Mouse (Mus musculus) liver, embryonic 12.5 days (tissue): Measurements from ENCODE around the gene Reps2. TPM values are rescaled to one million over a fixed set of nuclear protein-coding genes. Genes with fewer than 3 reads are reported as not detected.

ENCODE experiments used
- ATAC-seq: fragments of 200-750 bp; cut with Nextera tagmentation; 2 replicates; pipeline ENCODE4 v1.8.0; 2017; ENCODE audit warnings: moderate number of reproducible peaks, mild to moderate bottlenecking, moderate library complexity
- H3K27ac ChIP-seq: fragments of 300-500 bp; sonication (generic); 2 replicates; pipeline ENCODE4 v1.5.1; 2016; ENCODE audit warnings: mild to moderate bottlenecking
- H3K27me3 ChIP-seq: fragments of 300-500 bp; sonication (generic); replicated peaks from 2 replicates; pipeline ENCODE4 v1.6.1; 2016; ENCODE audit warnings: mild to moderate bottlenecking, moderate library complexity
- H3K36me3 ChIP-seq: fragments of 300-500 bp; sonication (generic); 2 replicates; pipeline ENCODE4 v1.6.1; 2016; ENCODE audit warnings: mild to moderate bottlenecking, moderate library complexity
- H3K4me1 ChIP-seq: fragments of 300-500 bp; sonication (generic); 2 replicates; pipeline ENCODE4 v1.6.1; 2016
- H3K4me2 ChIP-seq: fragments of 300-500 bp; sonication (generic); 2 replicates; pipeline ENCODE4 v1.6.1; 2016; ENCODE audit warnings: mild to moderate bottlenecking, moderate library complexity
- H3K4me3 ChIP-seq: fragments of 300-500 bp; sonication (generic); 2 replicates; pipeline ENCODE4 v1.5.1; 2016; ENCODE audit warnings: mild to moderate bottlenecking, moderate library complexity
- H3K9ac ChIP-seq: fragments of 300-500 bp; sonication (generic); 2 replicates; pipeline ENCODE4 v1.6.1; 2016; ENCODE audit warnings: mild to moderate bottlenecking, moderate library complexity
- H3K9me3 ChIP-seq: fragments of 300-500 bp; sonication (generic); replicated peaks from 2 replicates; pipeline ENCODE4 v1.6.1; 2016; ENCODE audit warnings: mild to moderate bottlenecking, moderate library complexity
- WGBS: fragments of 180-500 bp; shearing (Covaris S2); methylation state at CpG from one replicate; pipeline ENCODE4 v1.1.7; 2016; ENCODE audit not compliant: insufficient replicate concordance; 5-methylcytosine and 5-hydroxymethylcytosine counted together
- polyA plus RNA-seq: library from polyadenylated mRNA; unstranded; fragments of >200 nt; fragmentation: Nextera tagmentation; extraction: Ambion mirVana; gene quantifications from 2 replicates; pipeline ENCODE4 v1.2.1, GENCODE M21; 2016

The Reps2 gene
- polyA plus RNA-seq, 1 experiment from 2014 or later = 1.4 TPM

DNA sequence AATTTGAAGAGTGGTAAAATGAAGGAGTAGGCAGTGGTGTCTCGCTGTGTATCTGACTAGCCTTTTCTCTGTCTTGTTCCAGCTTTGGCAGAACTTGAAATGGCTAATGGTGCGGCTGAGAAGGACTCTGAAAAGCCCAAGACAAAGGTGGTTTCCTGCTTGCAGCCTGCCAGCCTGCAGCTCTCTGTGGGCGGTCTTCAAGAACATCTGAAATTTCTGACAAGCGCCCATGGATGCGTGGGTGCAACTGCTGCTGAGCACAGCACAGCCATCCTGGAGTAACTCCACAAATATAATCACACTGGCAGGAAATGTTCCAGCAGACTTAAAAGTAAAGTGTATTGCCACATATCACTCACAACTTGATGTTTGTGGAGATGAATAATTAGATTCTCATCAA is 181.3 kb downstream of the Reps2 start:
- no peaks in the 10 kb centered on the region for H3K9me3 ChIP-seq
- H3K36me3 ChIP-seq = no peaks in the 10 kb centered on the region
- H3K4me2 ChIP-seq = no peak overlapping the region
- ATAC-seq = no peak
- H3K27ac ChIP-seq = no peak overlapping the region
- H3K4me1 ChIP-seq = no peaks in the 10 kb centered on the region
- H3K27me3 ChIP-seq = no peaks in the 10 kb centered on the region
- H3K4me3 ChIP-seq = no peak overlapping the region
- H3K9ac ChIP-seq = no peak overlapping the region
- 64% methylated on average over 5 of the region's 5 CpGs for WGBS

DNA sequence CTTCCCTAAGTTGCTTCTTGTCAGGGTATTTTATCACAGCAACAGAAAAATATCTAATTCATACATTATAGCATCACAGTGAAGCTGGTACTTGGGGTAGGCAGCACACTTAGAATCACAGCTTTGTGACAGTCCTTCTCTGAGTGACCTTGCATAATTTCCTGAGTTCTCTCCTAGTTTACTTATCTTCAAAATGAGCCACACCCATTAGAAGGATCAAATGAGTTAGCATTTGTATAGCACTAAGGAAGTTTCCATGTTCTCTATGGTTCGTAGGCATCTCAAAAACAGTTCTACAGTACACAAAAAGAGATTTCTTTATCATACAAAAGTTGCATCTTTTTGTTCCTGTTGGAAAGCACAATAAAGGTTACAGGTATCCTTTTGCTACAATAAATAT is 187.0 kb downstream of the Reps2 start:
- ATAC-seq = peak; percentile 88
- no peaks in the 10 kb centered on the region for H3K36me3 ChIP-seq
- no peak overlapping the region for H3K4me2 ChIP-seq
- H3K27me3 ChIP-seq = no peaks in the 10 kb centered on the region; the same call in 1 of the 2 replicates
- H3K9me3 ChIP-seq = no peaks in the 10 kb centered on the region
- no peak overlapping the region for H3K4me3 ChIP-seq
- 69% methylated on average over 1 of the region's 1 CpGs for WGBS
- no peak overlapping the region for H3K27ac ChIP-seq
- no peak overlapping the region for H3K9ac ChIP-seq
- H3K4me1 ChIP-seq = peaks cover 14% of the 10 kb centered on the region

DNA sequence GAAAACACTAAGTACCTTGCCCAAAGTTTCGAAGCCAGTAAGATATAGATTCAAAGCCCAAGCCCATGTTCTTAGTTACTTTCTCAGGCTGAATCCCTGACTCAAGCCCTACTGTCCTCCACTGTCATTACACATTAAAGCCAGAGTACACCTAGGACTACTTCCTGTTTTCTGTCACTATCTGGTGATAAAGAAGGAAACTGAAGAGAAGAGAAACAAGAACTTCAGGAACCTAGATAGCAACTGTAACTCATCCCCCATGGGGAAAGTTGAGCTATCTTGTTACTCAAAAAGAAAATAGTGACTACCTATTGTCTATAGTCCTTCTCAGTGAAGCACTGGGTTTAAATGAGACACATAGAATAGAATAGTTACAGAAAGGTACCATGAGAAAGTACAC is 188.1 kb downstream of the Reps2 start:
- 56% methylated on average over 1 of the region's 1 CpGs for WGBS
- H3K27me3 ChIP-seq = no peaks in the 10 kb centered on the region; the same call in 1 of the 2 replicates
- no peaks in the 10 kb centered on the region for H3K9me3 ChIP-seq
- H3K4me1 ChIP-seq = peaks cover 14% of the 10 kb centered on the region
- no peaks in the 10 kb centered on the region for H3K36me3 ChIP-seq
- no peak overlapping the region for H3K4me3 ChIP-seq
- H3K9ac ChIP-seq = no peak overlapping the region
- H3K27ac ChIP-seq = no peak overlapping the region
- H3K4me2 ChIP-seq = no peak overlapping the region
- ATAC-seq = no peak

DNA sequence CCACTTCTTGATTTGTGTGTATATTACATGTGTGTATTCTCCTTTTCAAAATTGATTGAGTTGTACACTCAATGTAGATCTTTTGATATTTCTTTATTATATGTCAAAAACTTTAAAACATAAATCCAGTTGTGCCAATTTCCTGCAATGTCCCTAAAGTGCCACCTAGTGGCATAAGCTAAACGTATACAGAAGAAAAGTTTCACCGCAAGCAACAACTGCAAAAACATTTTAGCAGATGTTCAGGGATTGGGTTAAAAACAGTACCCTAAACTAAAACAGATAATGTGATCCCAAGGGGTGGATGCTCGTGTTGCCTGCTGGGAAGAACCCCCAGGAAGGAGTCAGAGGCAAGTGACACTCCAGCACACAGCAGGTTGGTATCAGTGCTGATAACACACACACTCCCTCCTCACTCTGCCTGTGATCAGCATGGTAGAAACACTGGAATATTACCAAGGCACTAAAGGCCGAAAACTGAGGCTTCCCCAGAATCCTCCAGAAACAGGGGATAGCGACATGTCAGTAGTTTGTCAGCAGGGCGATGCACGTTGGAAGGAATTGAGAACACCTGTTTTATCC is 189.5 kb downstream of the Reps2 start:
- H3K4me2 ChIP-seq = no peak overlapping the region
- no peak overlapping the region for H3K27ac ChIP-seq
- H3K27me3 ChIP-seq = no peaks in the 10 kb centered on the region; the same call in 1 of the 2 replicates
- H3K9me3 ChIP-seq = no peaks in the 10 kb centered on the region
- peaks cover 14% of the 10 kb centered on the region for H3K4me1 ChIP-seq
- no peak overlapping the region for H3K9ac ChIP-seq
- H3K36me3 ChIP-seq = no peaks in the 10 kb centered on the region
- ATAC-seq = peak; percentile 79
- 57% methylated on average over 7 of the region's 7 CpGs for WGBS
- no peak overlapping the region for H3K4me3 ChIP-seq

DNA sequence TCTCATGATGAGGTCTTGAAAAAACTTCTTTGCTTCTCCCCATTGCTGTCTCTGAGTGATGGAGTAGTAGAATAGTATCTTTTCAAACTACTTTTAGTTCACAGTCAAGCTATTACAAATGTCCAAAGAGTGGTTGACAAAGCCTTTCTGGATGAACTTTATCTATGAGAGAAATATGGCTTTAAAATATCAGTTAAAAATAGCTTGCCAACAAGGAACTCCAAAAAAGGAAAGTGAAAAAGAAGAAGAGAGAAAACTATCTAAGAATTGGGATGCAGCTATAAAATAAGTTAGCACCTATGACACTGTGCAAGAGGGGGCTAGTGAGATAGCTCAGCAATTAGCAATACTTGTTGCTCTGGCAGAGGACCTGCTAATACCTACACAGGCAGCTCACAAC is 190.8 kb downstream of the Reps2 start:
- Histone ChIP-seq H3K4me1 (peaks cover 14% of the 10 kb centered on the region), H3K9ac (no peak overlapping the region), H3K27ac (no peak overlapping the region), H3K36me3 (no peaks in the 10 kb centered on the region), H3K27me3 (peaks cover 2% of the 10 kb centered on the region), H3K4me3 (no peak overlapping the region), H3K9me3 (no peaks in the 10 kb centered on the region), H3K4me2 (no peak overlapping the region)
- ATAC-seq = no peak

DNA sequence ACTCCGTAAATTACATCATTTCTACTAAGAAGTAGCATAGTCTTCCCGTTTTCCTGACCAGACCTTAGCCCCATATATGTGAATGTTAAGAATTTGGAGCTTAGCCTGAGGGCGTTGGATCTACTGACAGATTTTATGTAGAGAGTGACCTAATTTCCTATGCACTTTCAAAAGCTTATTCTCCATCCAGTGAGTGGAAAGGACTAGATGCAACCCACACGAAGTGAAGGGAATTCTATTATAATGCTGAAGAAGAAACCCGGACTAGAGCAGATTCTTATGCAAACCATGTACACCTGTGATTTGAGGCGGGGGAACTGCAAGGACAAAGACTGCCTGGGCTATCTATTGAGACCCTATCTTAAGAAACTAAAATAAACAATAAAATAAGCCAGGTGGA is 195.5 kb downstream of the Reps2 start:
- Histone ChIP-seq H3K9me3 (no peaks in the 10 kb centered on the region), H3K27ac (no peak overlapping the region), H3K4me2 (no peak overlapping the region), H3K4me3 (no peak overlapping the region), H3K27me3 (peaks cover 15% of the 10 kb centered on the region), H3K9ac (no peak overlapping the region), H3K4me1 (peaks cover 21% of the 10 kb centered on the region), H3K36me3 (no peaks in the 10 kb centered on the region)
- no peak for ATAC-seq
- WGBS = 67% methylated on average over 6 of the region's 6 CpGs

DNA sequence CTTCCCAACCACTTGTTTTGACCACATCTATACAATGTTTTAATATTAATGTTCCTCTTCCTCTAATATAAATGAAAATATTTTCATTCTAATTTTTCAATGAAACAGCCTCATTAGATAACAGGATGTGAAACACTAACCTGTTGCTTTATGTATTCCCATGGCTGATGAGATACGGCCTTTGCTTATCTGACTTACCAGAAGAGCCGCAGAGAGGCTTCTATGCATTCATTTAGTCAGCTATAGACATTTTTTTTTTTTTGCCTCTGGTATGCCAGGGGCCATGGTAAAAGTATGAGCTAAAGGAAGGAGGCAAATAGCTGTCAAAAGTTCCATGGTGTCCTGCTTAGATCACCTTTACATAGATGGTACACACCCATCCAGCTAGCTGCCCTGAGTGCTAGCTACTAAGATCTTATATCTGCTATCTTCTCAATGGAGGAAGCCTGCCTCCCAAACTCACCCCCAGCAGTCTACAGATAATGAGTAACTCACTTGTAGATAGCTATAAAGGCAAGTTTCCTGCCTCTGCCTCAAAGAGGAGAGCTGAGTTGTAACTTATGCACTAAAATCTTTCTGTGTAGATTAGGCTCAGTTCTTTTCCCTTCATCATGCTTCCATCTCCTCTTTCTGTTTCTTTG is 196.7 kb downstream of the Reps2 start:
- Histone ChIP-seq H3K4me3 (no peak overlapping the region), H3K9ac (no peak overlapping the region), H3K36me3 (no peaks in the 10 kb centered on the region), H3K27ac (no peak overlapping the region), H3K27me3 (peaks cover 15% of the 10 kb centered on the region), H3K4me1 (peaks cover 21% of the 10 kb centered on the region), H3K4me2 (peak overlapping the region; percentile 6; the same call in 1 of the 2 replicates), H3K9me3 (no peaks in the 10 kb centered on the region)
- ATAC-seq = peak; percentile 87
- 52% methylated on average over 2 of the region's 2 CpGs for WGBS

DNA sequence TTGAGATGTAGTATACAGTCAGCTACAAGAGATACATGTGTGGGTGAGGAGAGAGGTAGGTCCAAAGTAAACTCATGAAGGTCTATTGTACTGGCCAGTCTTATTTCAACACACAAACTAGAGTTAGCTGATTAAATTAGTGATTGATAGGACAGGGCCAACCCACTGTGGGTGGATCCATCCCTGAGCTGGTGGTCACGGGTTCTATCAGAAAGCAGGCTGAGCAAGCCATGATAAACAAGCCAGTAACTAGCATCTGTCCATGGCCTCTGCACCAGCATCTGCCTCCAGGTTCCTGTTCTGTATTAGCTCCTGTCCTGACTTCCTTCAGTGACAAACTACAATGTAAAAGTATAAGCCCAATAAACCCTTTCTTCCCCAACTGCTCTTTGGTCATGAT is 200.1 kb downstream of the Reps2 start:
- H3K4me3 ChIP-seq = no peak overlapping the region
- no peaks in the 10 kb centered on the region for H3K36me3 ChIP-seq
- 44% methylated on average over 1 of the region's 1 CpGs for WGBS
- peak; percentile 75 for ATAC-seq
- H3K27ac ChIP-seq = no peak overlapping the region
- H3K9ac ChIP-seq = no peak overlapping the region
- no peaks in the 10 kb centered on the region for H3K9me3 ChIP-seq
- no peak overlapping the region for H3K4me2 ChIP-seq
- peaks cover 18% of the 10 kb centered on the region for H3K27me3 ChIP-seq
- peaks cover 21% of the 10 kb centered on the region for H3K4me1 ChIP-seq

DNA sequence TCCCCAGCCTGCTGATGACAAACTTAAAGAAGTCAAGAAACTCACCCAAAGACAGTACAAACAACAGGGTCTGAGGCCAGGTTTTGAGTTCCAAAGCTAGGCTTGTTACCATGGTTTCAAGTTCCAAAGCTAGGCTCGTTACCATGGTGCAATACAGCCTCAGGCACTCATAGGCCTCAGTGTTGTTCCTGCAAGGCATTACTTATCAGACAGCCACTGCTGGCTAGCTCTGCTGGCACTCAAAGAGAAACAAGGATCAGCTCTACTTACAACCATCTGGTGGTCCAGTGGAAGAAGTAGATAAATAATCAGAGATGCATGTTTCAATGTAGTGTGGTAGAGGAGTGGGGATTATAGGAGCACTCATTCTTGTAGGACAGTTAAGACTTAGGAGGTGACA is 200.5 kb downstream of the Reps2 start:
- no peak overlapping the region for H3K4me3 ChIP-seq
- no peaks in the 10 kb centered on the region for H3K9me3 ChIP-seq
- no peaks in the 10 kb centered on the region for H3K36me3 ChIP-seq
- 30% methylated on average over 1 of the region's 1 CpGs for WGBS
- H3K4me1 ChIP-seq = peaks cover 21% of the 10 kb centered on the region
- H3K9ac ChIP-seq = no peak overlapping the region
- peaks cover 23% of the 10 kb centered on the region for H3K27me3 ChIP-seq
- peak; percentile 66 for ATAC-seq
- H3K4me2 ChIP-seq = no peak overlapping the region
- H3K27ac ChIP-seq = no peak overlapping the region

DNA sequence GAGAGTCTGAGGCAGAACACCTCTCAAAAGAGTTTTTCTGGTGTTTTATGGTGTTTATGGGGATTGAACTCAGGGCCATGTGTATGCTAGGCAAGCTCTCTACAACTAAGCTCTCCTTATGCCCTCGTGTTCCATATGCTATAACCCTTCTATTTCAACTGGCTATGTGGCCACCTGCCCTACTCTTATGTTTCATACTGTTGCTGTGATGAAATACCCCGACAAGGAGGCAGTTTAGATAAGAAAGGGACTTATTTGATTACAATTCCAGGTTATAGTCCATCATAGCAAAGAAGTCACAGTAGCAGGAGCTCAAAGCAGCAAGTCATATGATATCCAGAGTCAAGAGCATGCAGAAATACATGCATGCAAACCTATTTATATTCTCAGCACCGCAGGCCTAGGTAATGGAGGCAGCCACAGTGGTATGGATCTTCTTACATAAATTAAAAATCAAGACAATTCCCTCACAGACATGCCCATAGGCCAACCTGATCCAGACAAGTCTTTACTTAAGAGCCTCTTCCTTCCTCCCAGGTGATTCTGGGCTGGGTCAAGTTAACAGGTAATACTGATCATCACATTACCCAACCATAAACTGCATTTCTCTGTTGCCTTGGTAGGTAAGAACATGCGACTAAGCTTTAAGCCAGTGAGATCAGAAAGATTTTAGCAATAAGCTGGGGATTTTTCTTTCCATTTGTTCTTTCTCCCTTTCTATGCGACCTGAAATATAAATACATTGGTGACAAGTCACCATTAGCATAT is 210.5 kb downstream of the Reps2 start:
- Histone ChIP-seq H3K4me1 (no peaks in the 10 kb centered on the region), H3K9me3 (no peaks in the 10 kb centered on the region), H3K4me3 (no peak overlapping the region), H3K36me3 (no peaks in the 10 kb centered on the region), H3K9ac (no peak overlapping the region), H3K27ac (no peak overlapping the region), H3K4me2 (no peak overlapping the region), H3K27me3 (peaks cover 2% of the 10 kb centered on the region; the same call in 1 of the 2 replicates)
- ATAC-seq = no peak
- WGBS = 54% methylated on average over 5 of the region's 5 CpGs

DNA sequence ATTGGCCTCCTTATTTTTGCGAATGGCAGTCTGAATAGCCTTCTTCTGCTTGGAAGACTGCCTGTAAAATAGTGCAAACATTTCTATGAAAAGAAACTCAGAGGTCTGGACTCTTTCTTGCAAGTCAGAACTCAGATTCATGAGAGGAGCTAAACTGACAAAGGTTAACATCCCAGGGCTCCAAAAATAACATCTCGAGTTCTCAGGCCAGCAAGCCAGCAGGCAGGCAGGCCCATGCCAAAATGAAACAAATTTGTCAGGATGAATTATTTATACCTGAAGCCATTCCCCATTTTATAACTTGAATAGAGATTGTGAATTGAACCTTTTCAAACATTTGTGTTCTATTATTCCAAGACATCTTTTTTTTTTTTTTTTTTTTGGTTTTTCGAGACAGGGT is 215.8 kb downstream of the Reps2 start:
- 76% methylated on average over 2 of the region's 3 CpGs for WGBS
- Histone ChIP-seq H3K36me3 (no peaks in the 10 kb centered on the region), H3K27me3 (no peaks in the 10 kb centered on the region; the same call in 1 of the 2 replicates), H3K9ac (no peak overlapping the region), H3K9me3 (no peaks in the 10 kb centered on the region), H3K27ac (no peak overlapping the region), H3K4me2 (no peak overlapping the region), H3K4me3 (no peak overlapping the region), H3K4me1 (no peaks in the 10 kb centered on the region)
- no peak for ATAC-seq

DNA sequence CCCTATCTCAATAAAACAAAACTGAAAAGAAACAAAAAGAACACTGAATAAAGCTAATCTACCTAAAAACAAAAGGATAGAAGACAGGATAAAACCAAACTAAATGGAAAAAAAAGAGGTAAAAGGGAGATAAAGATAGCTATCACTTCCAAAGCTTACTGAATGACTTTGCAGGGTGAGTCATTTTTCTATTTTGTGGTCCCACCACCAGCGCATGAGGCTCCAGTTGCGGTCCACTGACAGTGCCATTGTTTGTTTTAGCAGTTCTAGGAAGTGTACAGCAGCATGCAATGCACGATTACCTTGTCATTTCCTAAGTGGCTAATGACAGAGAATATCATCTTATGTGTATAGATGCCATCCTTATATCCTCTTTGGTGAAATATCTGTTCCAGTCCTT is 224.0 kb downstream of the Reps2 start:
- H3K27me3 ChIP-seq = no peaks in the 10 kb centered on the region
- H3K4me3 ChIP-seq = no peak overlapping the region
- H3K4me1 ChIP-seq = no peaks in the 10 kb centered on the region
- H3K36me3 ChIP-seq = no peaks in the 10 kb centered on the region
- no peak for ATAC-seq
- no peak overlapping the region for H3K27ac ChIP-seq
- H3K9ac ChIP-seq = no peak overlapping the region
- no peak overlapping the region for H3K4me2 ChIP-seq
- no peaks in the 10 kb centered on the region for H3K9me3 ChIP-seq
- WGBS = 53% methylated on average over 3 of the region's 3 CpGs
